Mouse (Mus musculus) cerebellum, adult 9-10 months (tissue): ENCODE measurements around the gene Ctag2.

ENCODE experiments used
- DNase-seq: peaks from one replicate; pipeline ENCODE4 v3.0.0; 2022

Gene Ctag2

GRCm38 (mm10) chrX:65047344-65047743, at the start of gene Ctag2:
Gene Ctag2 (plus strand): TSS chrX:65047644.
- no peak for DNase-seq
